Mouse (Mus musculus) intestine, embryonic 14.5 days (tissue): ENCODE measurements around the gene Smarca5. TPM values are rescaled to one million over a fixed set of nuclear protein-coding genes. Genes with fewer than 3 reads are reported as not detected.
"Not testable (repeated sequence)": the region's sequence is repeated elsewhere in the genome, so short reads cannot be mapped to it uniquely, and the experiment has no call there.

Source experiments
- ATAC-seq: fragments of 200-750 bp; cut with Nextera tagmentation; replicated peaks from 2 replicates; pipeline ENCODE4 v1.8.0; 2017; ENCODE audit warnings: low read depth, moderate number of reproducible peaks, moderate TSS enrichment, moderate library complexity; ENCODE audit not compliant: low FRiP score, low TSS enrichment
- DNase-seq: peaks from one replicate; pipeline ENCODE4 v3.0.0-alpha.2; 2018; ENCODE audit warnings: low spot score
- H3K27ac ChIP-seq: fragments of 300-500 bp; sonication (generic); 2 replicates; pipeline ENCODE4 v1.5.1; 2014; ENCODE audit warnings: low read depth, mild to moderate bottlenecking, control low read depth
- H3K27me3 ChIP-seq: fragments of 300-500 bp; sonication (generic); replicated peaks from 2 replicates; pipeline ENCODE4 v1.6.1; 2014; ENCODE audit warnings: low read length, control low read depth; ENCODE audit not compliant: control insufficient read depth, insufficient read depth
- H3K36me3 ChIP-seq: fragments of 300-500 bp; sonication (generic); 2 replicates; pipeline ENCODE4 v1.6.1; 2014; ENCODE audit warnings: low read length, control low read depth; ENCODE audit not compliant: control insufficient read depth, insufficient read depth
- H3K4me1 ChIP-seq: fragments of 300-500 bp; sonication (generic); replicated peaks from 2 replicates; pipeline ENCODE4 v1.6.1; 2014; ENCODE audit warnings: low read length, control low read depth, mixed read lengths; ENCODE audit not compliant: control insufficient read depth, insufficient read depth
- H3K4me2 ChIP-seq: fragments of 300-500 bp; sonication (generic); 2 replicates; pipeline ENCODE4 v1.6.1; 2014; ENCODE audit warnings: low read length
- H3K4me3 ChIP-seq: fragments of 300-500 bp; sonication (generic); 2 replicates; pipeline ENCODE4 v1.5.1; 2014; ENCODE audit warnings: low read depth, low read length, control low read depth, mixed read lengths
- H3K9ac ChIP-seq: fragments of 300-500 bp; sonication (generic); 2 replicates; pipeline ENCODE4 v1.6.1; 2014; ENCODE audit warnings: mild to moderate bottlenecking, low read length
- H3K9me3 ChIP-seq: fragments of 300-500 bp; sonication (generic); 2 replicates; pipeline ENCODE4 v1.6.1; 2016; ENCODE audit warnings: low read length, control low read depth; ENCODE audit not compliant: control insufficient read depth
- WGBS: fragments of 180-500 bp; shearing (Covaris S2); extraction: QIAGEN DNeasy Blood & Tissue Kit; methylation state at CpG from one replicate; pipeline ENCODE4 v1.1.7; 2014; 5-methylcytosine and 5-hydroxymethylcytosine counted together
- polyA plus RNA-seq: library from polyadenylated mRNA; unstranded; fragments of >200 nt; fragmentation: Nextera tagmentation; extraction: Ambion mirVana; gene quantifications from 2 replicates; pipeline ENCODE4 v1.2.1, GENCODE M21; 2014

The Smarca5 gene
- 70.3 and 78.3 TPM in 2 replicates for polyA plus RNA-seq

GRCm38 (mm10) chr8:80739155-80739924, at the start of gene Smarca5:
Smarca5 (minus strand) TSS chr8:80739497.
- peaks cover 16% of the 10 kb centered on the region for H3K36me3 ChIP-seq
- H3K4me2 ChIP-seq: peak within 1 kb of the TSS; percentile 73
- H3K9ac ChIP-seq: peak within 1 kb of the TSS; percentile 95
- DNase-seq (peak; percentile 93), ATAC-seq (peak; percentile 98)
- not testable (repeated sequence) for H3K27me3 ChIP-seq, H3K4me1 ChIP-seq, H3K9me3 ChIP-seq
- 2% methylated on average over 77 of the region's 91 CpGs for WGBS
- peak within 1 kb of the TSS; percentile 78 for H3K4me3 ChIP-seq
- peak within 1 kb of the TSS; percentile 96 for H3K27ac ChIP-seq

DNA sequence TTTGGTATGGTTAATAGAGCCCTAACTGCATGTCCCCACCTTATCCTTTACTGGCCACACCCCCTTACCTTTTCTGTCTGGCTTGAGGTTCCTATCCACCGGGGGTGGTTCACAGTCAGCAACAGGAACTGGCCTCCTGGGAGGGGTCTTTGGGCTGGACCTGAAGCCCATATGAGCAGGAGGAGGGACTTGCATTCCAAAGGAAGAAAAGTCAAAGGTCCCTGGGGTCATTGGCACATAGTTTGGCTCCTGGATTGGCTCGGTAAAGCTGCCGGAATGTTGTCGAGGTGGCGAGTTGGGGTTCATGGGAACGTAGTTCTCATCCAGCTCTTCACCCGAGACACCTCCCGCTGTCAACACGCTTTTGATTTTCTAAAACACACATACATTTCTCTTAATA, 45.3 kb upstream of the Smarca5 start:
- H3K9me3 ChIP-seq: no peaks in the 10 kb centered on the region
- ATAC-seq: no peak
- no peak overlapping the region for H3K27ac ChIP-seq
- peaks cover 56% of the 10 kb centered on the region for H3K36me3 ChIP-seq
- no peak overlapping the region for H3K9ac ChIP-seq
- 89% methylated on average over 9 of the region's 9 CpGs for WGBS
- H3K4me3 ChIP-seq: no peak overlapping the region
- DNase-seq: no peak
- H3K4me1 ChIP-seq: no peaks in the 10 kb centered on the region
- H3K4me2 ChIP-seq: no peak overlapping the region
- H3K27me3 ChIP-seq: no peaks in the 10 kb centered on the region

DNA sequence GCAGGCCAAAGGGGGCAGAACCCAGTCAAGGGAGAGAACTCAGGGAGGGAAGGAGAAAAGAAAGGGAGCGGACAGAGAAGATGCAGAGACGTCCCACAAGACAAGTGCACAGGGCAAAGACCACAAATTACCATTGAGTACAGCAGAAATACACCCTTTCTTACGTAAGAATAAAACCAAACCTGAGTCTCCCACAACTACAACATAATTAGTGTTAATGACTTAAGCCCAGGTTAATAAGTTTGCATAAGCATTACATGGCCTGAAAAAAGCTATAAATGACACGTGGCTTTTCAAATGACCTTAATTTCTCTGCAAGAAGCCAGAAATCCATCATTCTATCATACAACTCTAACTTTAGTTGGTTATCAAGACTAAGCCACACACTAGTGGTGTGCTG, 44.0 kb upstream of the Smarca5 start:
- Histone ChIP-seq H3K4me1 (no peaks in the 10 kb centered on the region), H3K36me3 (peaks cover 50% of the 10 kb centered on the region), H3K9ac (no peak overlapping the region), H3K9me3 (no peaks in the 10 kb centered on the region), H3K4me2 (no peak overlapping the region), H3K27me3 (no peaks in the 10 kb centered on the region), H3K4me3 (no peak overlapping the region), H3K27ac (no peak overlapping the region)
- DNase-seq: no peak
- ATAC-seq: no peak
- 82% methylated on average over 4 of the region's 4 CpGs for whole genome bisulfite sequencing

DNA sequence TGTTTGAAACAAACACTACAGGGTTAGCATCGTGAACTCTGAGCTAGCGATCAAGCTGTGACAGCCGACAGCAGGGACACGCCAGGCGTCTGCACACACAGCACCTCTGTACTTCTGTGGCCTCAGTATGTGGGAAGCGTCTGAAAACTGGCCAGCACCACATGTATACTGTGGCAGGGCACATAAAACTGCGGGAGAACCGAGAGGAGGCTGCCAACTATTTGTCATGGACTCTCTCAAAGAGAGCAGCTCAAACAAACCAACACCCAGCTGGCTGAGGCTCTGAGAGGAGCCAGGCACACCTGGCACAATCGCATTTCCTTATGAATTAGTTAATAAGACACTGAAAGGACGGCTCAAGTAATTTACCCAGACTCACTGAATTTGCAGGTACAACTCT, 42.0 kb upstream of the Smarca5 start:
- no peak for DNase-seq
- H3K4me3 ChIP-seq: no peak overlapping the region
- no peaks in the 10 kb centered on the region for H3K4me1 ChIP-seq
- H3K36me3 ChIP-seq: peaks cover 54% of the 10 kb centered on the region
- no peak overlapping the region for H3K9ac ChIP-seq
- H3K27me3 ChIP-seq: no peaks in the 10 kb centered on the region
- H3K4me2 ChIP-seq: no peak overlapping the region
- no peak for ATAC-seq
- H3K27ac ChIP-seq: no peak overlapping the region; the same call in 1 of the 2 replicates
- 53% methylated on average over 10 of the region's 10 CpGs for WGBS
- no peaks in the 10 kb centered on the region for H3K9me3 ChIP-seq

DNA sequence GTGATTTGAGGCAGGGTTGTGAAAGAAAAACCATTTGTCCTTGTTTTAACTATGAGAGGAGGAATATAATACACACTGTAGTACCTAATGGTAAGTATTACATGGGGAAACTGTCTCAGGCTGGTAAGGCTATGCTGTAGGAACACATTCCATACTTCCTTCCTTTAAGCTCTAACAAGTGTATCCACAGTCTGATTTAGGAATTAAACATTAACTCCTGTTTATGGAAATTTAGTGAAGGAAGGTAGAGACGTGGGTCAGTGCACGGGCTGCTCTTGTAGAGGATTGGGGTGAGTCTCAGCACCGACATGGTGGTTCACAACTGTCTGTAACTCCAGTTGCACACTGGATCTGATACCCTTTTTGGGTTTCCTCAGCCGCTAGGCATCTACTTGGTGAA, 41.0 kb upstream of the Smarca5 start:
- ATAC-seq (no peak), DNase-seq (no peak)
- Histone ChIP-seq H3K27me3 (no peaks in the 10 kb centered on the region), H3K27ac (no peak overlapping the region), H3K36me3 (peaks cover 60% of the 10 kb centered on the region), H3K9ac (no peak overlapping the region), H3K4me1 (no peaks in the 10 kb centered on the region), H3K4me3 (no peak overlapping the region), H3K9me3 (no peaks in the 10 kb centered on the region), H3K4me2 (no peak overlapping the region)
- WGBS: 80% methylated on average over 4 of the region's 4 CpGs

DNA sequence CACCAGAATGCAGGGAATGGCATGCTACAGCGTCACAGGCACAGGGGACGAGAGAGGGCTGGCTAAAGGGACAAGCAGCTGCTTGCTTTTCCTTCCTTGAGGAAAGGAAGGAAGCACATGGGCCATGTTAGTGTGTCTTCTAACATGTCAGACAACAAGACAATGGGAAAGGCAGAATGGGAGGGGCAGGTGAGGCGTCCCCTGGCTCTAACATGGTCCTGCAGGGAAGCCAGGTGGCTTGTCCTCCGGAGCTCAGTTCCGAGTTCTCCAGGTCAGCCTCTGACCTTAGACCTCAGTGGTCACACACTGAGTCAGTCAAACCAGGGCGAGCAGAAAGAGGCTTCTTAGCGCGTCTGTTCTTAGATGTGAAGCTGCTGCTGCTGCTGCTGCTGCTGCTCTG, 37.1 kb upstream of the Smarca5 start:
- no peaks in the 10 kb centered on the region for H3K9me3 ChIP-seq
- DNase-seq (no peak), ATAC-seq (no peak)
- no peaks in the 10 kb centered on the region for H3K4me1 ChIP-seq
- no peak overlapping the region for H3K27ac ChIP-seq
- no peak overlapping the region for H3K9ac ChIP-seq
- H3K27me3 ChIP-seq: no peaks in the 10 kb centered on the region
- WGBS: 79% methylated on average over 8 of the region's 8 CpGs
- no peak overlapping the region for H3K4me2 ChIP-seq
- peaks cover 53% of the 10 kb centered on the region for H3K36me3 ChIP-seq
- H3K4me3 ChIP-seq: no peak overlapping the region

DNA sequence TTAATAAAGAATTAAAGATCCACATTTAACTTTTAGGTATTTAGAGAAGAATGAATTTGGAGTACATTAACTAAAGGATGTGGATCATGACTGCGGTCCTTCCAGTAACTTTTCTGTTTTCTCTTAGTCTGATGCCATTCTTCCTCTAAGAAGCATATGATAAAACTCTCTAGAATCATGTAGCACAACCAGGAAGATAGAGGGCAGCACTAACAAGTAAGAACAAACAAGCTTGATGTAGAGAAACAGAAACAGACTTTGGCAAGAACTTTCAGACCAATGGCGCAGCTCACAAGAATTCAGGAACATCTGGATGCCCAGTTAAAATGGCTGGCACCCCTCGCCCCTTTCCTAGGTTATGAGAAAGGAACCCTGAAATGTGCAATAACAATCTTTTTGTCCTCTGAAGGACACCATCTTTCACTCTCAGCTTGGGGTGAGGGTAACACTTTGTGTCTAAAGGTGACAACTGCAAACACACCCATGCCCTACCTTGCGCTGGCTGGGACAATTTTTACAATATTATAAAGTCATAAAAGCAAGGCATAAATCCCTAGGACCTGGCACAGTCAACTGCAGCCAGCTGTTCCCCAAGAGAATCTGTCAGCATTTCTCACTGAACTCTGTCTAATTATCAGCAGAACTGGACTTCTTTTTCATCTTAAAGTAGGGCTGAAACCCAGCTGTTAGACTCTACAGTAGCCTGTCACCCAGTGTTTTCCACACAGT, 33.6 kb upstream of the Smarca5 start:
- Histone ChIP-seq H3K36me3 (peaks cover 79% of the 10 kb centered on the region), H3K4me3 (no peak overlapping the region), H3K4me1 (no peaks in the 10 kb centered on the region), H3K9ac (no peak overlapping the region), H3K4me2 (no peak overlapping the region), H3K27ac (no peak overlapping the region), H3K9me3 (no peaks in the 10 kb centered on the region), H3K27me3 (no peaks in the 10 kb centered on the region)
- DNase-seq: no peak
- ATAC-seq: no peak
- 79% methylated on average over 4 of the region's 4 CpGs for WGBS

- H3K9ac ChIP-seq: no peak overlapping the region
- no peak overlapping the region for H3K4me2 ChIP-seq
- 90% methylated on average over 6 of the region's 6 CpGs for WGBS
- H3K27me3 ChIP-seq: no peaks in the 10 kb centered on the region
- peaks cover 76% of the 10 kb centered on the region for H3K36me3 ChIP-seq
- no peak overlapping the region for H3K4me3 ChIP-seq
- no peaks in the 10 kb centered on the region for H3K9me3 ChIP-seq
- DNase-seq (no peak), ATAC-seq (no peak)
- H3K27ac ChIP-seq: no peak overlapping the region
- no peaks in the 10 kb centered on the region for H3K4me1 ChIP-seq
These were observed 29.2 kb upstream of the Smarca5 start for GRCm38 (mm10) chr8:80768451-80768850.
